Mouse (Mus musculus): ENCODE measurements at regions not wholly inside any gene's neighbourhood (a gene's known extent, or its start where the extent isn't known, plus 50 kb on each side); places are given as distances from the start of the nearest gene placed in this dataset.

GRCm38 (mm10) chr13:107447813-107448212, 425.9 kb upstream of the Kif2a start:
- in situ Hi-C loops (cut with MboI; ENCODE audit: low pct_unique_long_range_greater_than_20kb in 1 of 2, low sequenced_read_pairs in 2 of 2, unreplicated experiment in 1 of 2), result no loop called here

- in situ Hi-C loops (cut with MboI; ENCODE audit: low pct_unique_long_range_greater_than_20kb in 1 of 2, low sequenced_read_pairs in 2 of 2, unreplicated experiment in 1 of 2), result no loop called here
These were observed 397.6 kb upstream of the Kif2a start for GRCm38 (mm10) chr13:107419363-107420155.

- in situ Hi-C loops (cut with MboI; ENCODE audit: low pct_unique_long_range_greater_than_20kb in 1 of 2, low sequenced_read_pairs in 2 of 2, unreplicated experiment in 1 of 2), result no loop called here
These were observed 388.3 kb upstream of the Kif2a start for GRCm38 (mm10) chr13:107410267-107410666.

- in situ Hi-C loops (cut with MboI; ENCODE audit: low pct_unique_long_range_greater_than_20kb in 1 of 2, low sequenced_read_pairs in 2 of 2, unreplicated experiment in 1 of 2), result no loop called here
These were observed 385.7 kb upstream of the Kif2a start for GRCm38 (mm10) chr13:107407674-107408026.

- in situ Hi-C loops (cut with MboI; ENCODE audit: low pct_unique_long_range_greater_than_20kb in 1 of 2, low sequenced_read_pairs in 2 of 2, unreplicated experiment in 1 of 2), result no loop called here
These were observed 385.2 kb upstream of the Kif2a start for GRCm38 (mm10) chr13:107406977-107407673.

- in situ Hi-C loops (cut with MboI; ENCODE audit: low pct_unique_long_range_greater_than_20kb in 1 of 2, low sequenced_read_pairs in 2 of 2, unreplicated experiment in 1 of 2), result no loop called here
These were observed 376.9 kb upstream of the Kif2a start for GRCm38 (mm10) chr13:107398621-107399363.

- in situ Hi-C loops (cut with MboI; ENCODE audit: low pct_unique_long_range_greater_than_20kb in 1 of 2, low sequenced_read_pairs in 2 of 2, unreplicated experiment in 1 of 2), result no loop called here
These were observed 374.1 kb upstream of the Kif2a start for GRCm38 (mm10) chr13:107396036-107396435.

- in situ Hi-C loops (cut with MboI; ENCODE audit: low pct_unique_long_range_greater_than_20kb in 1 of 2, low sequenced_read_pairs in 2 of 2, unreplicated experiment in 1 of 2), result no loop called here
These were observed 372.5 kb upstream of the Kif2a start for GRCm38 (mm10) chr13:107394451-107394850.

GRCm38 (mm10) chr13:107389535-107390150, 367.7 kb upstream of the Kif2a start:
- in situ Hi-C loops (cut with MboI; ENCODE audit: low pct_unique_long_range_greater_than_20kb in 1 of 2, low sequenced_read_pairs in 2 of 2, unreplicated experiment in 1 of 2), result no loop called here

DNA sequence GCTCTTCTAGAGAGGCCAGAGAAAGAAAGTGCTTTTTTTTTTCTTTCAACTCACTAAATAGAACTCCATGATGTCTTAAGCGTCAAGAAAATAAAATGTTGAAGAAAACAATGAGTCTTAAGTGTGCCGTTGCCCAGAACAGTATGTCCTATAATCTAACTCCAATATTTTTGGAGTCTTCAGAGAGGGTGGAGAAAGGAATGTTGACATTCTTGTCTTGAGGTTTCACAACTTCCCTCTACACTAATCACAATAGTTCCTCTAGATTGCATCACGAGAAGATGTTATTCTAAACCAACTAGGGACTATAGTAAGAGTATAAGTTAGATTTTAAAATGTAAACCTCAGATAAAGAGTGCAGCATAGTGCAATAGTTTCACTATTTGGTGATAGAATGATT, 367.1 kb upstream of the Kif2a start:
- in situ Hi-C loops (cut with MboI; ENCODE audit: low pct_unique_long_range_greater_than_20kb in 1 of 2, low sequenced_read_pairs in 2 of 2, unreplicated experiment in 1 of 2), result no loop called here

DNA sequence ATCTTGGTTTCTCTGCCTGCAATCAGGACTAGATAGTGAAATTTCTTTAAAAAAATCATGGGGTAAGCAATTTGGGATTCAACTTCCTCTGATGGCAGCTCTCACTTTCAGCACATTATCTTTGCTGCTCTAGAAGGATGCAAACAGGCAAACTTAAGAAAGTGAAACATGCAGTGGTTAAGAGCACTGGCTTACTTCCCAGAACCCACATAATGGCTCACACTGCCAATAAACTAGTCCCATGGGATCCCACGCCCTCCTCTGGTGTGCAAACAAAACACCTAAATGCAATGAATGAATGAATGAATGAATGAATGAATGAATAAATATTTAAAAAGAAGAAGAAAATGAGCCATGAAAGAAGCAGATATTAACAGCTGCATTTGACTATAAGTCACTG, 356.1 kb upstream of the Kif2a start:
- in situ Hi-C loops (cut with MboI; ENCODE audit: low pct_unique_long_range_greater_than_20kb in 1 of 2, low sequenced_read_pairs in 2 of 2, unreplicated experiment in 1 of 2), result no loop called here

DNA sequence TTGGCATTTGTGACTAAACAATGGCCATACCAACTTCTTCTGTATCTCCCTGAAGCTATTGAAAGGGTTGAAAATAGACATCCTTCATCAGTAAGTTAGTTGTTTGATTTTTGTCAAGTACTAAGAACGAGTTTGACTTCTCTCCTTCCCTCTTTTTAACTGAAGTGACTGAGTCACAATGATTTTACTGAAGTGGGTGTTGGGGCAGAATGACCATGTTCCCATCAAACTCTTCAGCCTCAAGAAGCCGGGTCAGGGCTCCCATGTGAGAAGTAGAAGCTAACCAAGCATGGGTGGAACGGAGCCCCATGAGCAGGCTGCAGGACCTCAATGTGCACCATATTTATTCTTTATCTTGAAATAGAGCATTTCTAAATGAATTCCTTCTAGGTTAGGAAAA, 350.7 kb upstream of the Kif2a start:
- in situ Hi-C loops (cut with MboI; ENCODE audit: low pct_unique_long_range_greater_than_20kb in 1 of 2, low sequenced_read_pairs in 2 of 2, unreplicated experiment in 1 of 2), result no loop called here

DNA sequence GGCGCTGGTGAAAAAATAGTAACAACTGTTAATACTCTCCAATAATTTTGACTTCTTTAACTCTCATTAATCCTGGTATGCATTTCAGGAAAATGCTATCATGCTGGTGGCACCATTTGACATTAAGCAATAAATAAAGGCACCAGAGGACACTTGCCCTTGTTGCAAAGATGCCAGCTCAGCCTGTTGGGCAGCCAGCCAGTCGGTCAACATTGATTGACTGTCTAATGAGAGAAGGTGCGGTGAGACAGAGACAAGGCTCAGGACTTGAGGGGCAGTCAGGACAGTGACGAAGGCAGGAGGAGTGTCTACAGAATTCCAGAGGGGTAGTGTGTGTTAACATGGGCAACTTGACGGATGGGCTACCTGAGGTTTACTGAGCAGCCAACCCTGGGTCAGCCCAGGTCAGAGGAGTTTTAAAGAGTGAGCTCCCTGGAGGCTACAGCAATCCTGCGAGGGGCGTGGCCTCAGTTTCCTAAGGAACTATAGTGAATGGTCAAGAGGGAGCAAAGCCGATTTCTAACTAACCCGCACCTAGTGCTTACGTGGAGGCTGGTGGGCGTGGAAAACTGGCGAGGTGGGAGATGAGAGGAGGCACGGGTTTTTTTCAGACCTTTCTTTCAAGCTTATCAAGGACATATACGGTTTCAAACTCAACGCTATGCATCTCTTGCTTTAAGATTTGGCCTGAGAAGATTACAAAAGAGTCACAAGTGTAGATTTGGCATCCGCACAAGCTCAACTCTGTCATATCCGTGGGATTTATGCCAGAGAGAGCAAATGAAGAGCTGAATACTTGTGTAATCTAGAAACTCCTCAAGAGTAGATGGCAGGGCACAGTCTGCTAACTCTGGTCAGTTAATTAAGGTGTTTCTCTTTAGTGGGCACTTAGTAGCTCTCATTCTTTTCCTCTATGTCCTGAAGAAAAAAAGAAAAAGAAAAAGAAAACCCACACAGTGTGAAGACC, 350.0 kb upstream of the Kif2a start:
- in situ Hi-C loops (cut with MboI; ENCODE audit: low pct_unique_long_range_greater_than_20kb in 1 of 2, low sequenced_read_pairs in 2 of 2, unreplicated experiment in 1 of 2), result no loop called here

DNA sequence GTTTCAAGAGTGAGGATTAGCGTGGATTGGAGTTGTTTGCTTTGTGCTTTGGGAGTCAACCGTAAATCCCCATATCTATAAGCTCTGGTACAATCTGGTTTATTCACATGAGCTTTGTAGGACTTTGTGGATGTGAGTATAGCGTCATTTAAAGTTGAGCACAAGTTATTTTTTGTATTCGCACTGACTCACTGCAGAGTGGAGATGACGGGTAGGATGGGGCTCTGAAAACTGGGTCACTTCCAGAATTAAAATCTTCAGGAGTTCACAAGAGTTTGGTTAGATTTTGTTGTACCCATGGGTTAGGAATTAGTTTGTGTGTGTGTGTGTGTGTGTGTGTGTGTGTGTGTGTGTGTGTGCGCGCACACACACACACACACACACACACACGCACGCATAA, 345.7 kb upstream of the Kif2a start:
- in situ Hi-C loops (cut with MboI; ENCODE audit: low pct_unique_long_range_greater_than_20kb in 1 of 2, low sequenced_read_pairs in 2 of 2, unreplicated experiment in 1 of 2), result no loop called here

DNA sequence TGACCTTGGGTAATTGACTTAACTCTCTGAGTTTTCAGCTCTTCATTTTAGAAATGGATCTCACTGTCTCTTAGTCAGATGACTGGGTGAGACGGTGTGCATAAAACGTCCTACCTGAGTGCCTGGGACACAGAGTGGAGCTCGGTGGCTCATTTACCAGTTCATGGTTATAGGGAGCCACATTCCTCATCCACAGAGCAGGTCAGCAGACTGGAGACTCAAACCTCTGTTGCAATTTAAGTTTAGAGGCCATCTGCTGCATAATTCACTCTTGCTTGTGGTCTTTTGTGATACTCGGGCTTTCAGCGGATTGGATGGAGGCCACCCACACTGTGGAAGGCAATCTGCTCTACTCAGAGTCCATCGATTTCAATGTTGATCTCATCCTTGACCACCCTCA, 343.8 kb upstream of the Kif2a start:
- in situ Hi-C loops (cut with MboI; ENCODE audit: low pct_unique_long_range_greater_than_20kb in 1 of 2, low sequenced_read_pairs in 2 of 2, unreplicated experiment in 1 of 2), result no loop called here

GRCm38 (mm10) chr13:107365241-107365640, 343.3 kb upstream of the Kif2a start:
- in situ Hi-C loops (cut with MboI; ENCODE audit: low pct_unique_long_range_greater_than_20kb in 1 of 2, low sequenced_read_pairs in 2 of 2, unreplicated experiment in 1 of 2), result no loop called here

GRCm38 (mm10) chr13:107362806-107363687, 341.1 kb upstream of the Kif2a start:
- in situ Hi-C loops (cut with MboI; ENCODE audit: low pct_unique_long_range_greater_than_20kb in 1 of 2, low sequenced_read_pairs in 2 of 2, unreplicated experiment in 1 of 2), result no loop called here

All from mouse embryonic stem cell (cell line).